Mouse (Mus musculus): ENCODE data around the gene Epha3. TPM values are rescaled to one million over a fixed set of nuclear protein-coding genes. Genes with fewer than 3 reads are reported as not detected.

Gene Epha3
- polyA plus RNA-seq, 1 experiment from 2014 or later = 6.4 TPM

GRCm38 (mm10) chr16:63801436-63801835, 62.5 kb downstream of the Epha3 start:
- Histone ChIP-seq H3K4me1 (replicated peaks; ENCODE audit: control insufficient read depth, insufficient read depth) (no peaks in the 10 kb centered on the region), H3K36me3 (ENCODE audit: control insufficient read depth, insufficient read depth, low read length) (no peaks in the 10 kb centered on the region), H3K27me3 (ENCODE audit: control insufficient read depth, insufficient read depth, low read length) (no peaks in the 10 kb centered on the region), H3K4me3 (ENCODE audit: low read depth, low read length) (no peak overlapping the region), H3K9me3 (ENCODE audit: control insufficient read depth, low read length) (no peaks in the 10 kb centered on the region), H3K9ac (ENCODE audit: low read length) (no peak overlapping the region), H3K4me2 (replicated peaks; ENCODE audit: low read depth) (no peak overlapping the region), H3K27ac (replicated peaks) (no peak overlapping the region)
- DNase-seq (ENCODE audit: low spot score) = no peak
- ATAC-seq (ENCODE audit: low FRiP score, low TSS enrichment) = no peak
- 80% methylated on average over 3 of the region's 3 CpGs for WGBS
- TF ChIP-seq CTCF (IDR thresholded peaks at IDR 0.05; ENCODE audit: low read depth) = no peak
- TF ChIP-seq EP300 (optimal IDR thresholded peaks at IDR 0.05) = no peak

GRCm38 (mm10) chr16:63798341-63798740, 65.6 kb downstream of the Epha3 start:
- ATAC-seq (ENCODE audit: low FRiP score, low TSS enrichment) = no peak
- 42% methylated on average over 2 of the region's 2 CpGs for WGBS
- no peak overlapping the region for H3K4me2 ChIP-seq (replicated peaks; ENCODE audit: low read depth)

GRCm38 (mm10) chr16:63794292-63794691, 69.7 kb downstream of the Epha3 start:
- ATAC-seq (ENCODE audit: low FRiP score, low TSS enrichment) = no peak
- no peak overlapping the region for H3K27ac ChIP-seq (replicated peaks)
- H3K4me2 ChIP-seq (replicated peaks; ENCODE audit: low read depth) = no peak overlapping the region

More at GRCm38 (mm10) chr16:63798341-63798740, 65.6 kb downstream of the Epha3 start:
- DNase-seq (ENCODE audit: low spot score) = no peak
- H3K27ac ChIP-seq (replicated peaks) = no peak overlapping the region
- no peak for TF ChIP-seq CTCF (IDR thresholded peaks at IDR 0.05; ENCODE audit: low read depth)
- TF ChIP-seq EP300 (optimal IDR thresholded peaks at IDR 0.05) = no peak
- no peak overlapping the region for H3K4me3 ChIP-seq (ENCODE audit: low read depth, low read length)
- no peaks in the 10 kb centered on the region for H3K9me3 ChIP-seq (ENCODE audit: control insufficient read depth, low read length)
- H3K36me3 ChIP-seq (ENCODE audit: control insufficient read depth, insufficient read depth, low read length) = no peaks in the 10 kb centered on the region
- H3K4me1 ChIP-seq (replicated peaks; ENCODE audit: control insufficient read depth, insufficient read depth) = no peaks in the 10 kb centered on the region
- no peaks in the 10 kb centered on the region for H3K27me3 ChIP-seq (ENCODE audit: control insufficient read depth, insufficient read depth, low read length)
- no peak overlapping the region for H3K9ac ChIP-seq (ENCODE audit: low read length)

GRCm38 (mm10) chr16:63793805-63794204, 70.2 kb downstream of the Epha3 start:
- no peak overlapping the region for H3K4me2 ChIP-seq (replicated peaks; ENCODE audit: low read depth)
- H3K4me3 ChIP-seq (ENCODE audit: low read depth, low read length) = no peak overlapping the region
- WGBS = 30% methylated on average over 1 of the region's 1 CpGs
- DNase-seq (ENCODE audit: low spot score) = no peak
- no peak overlapping the region for H3K9ac ChIP-seq (ENCODE audit: low read length)
- TF ChIP-seq EP300 (optimal IDR thresholded peaks at IDR 0.05) (no peak), CTCF (IDR thresholded peaks at IDR 0.05; ENCODE audit: low read depth) (no peak)
- H3K36me3 ChIP-seq (ENCODE audit: control insufficient read depth, insufficient read depth, low read length) = no peaks in the 10 kb centered on the region
- ATAC-seq (ENCODE audit: low FRiP score, low TSS enrichment) = no peak
- no peaks in the 10 kb centered on the region for H3K4me1 ChIP-seq (replicated peaks; ENCODE audit: control insufficient read depth, insufficient read depth)
- H3K9me3 ChIP-seq (ENCODE audit: control insufficient read depth, low read length) = no peaks in the 10 kb centered on the region
- no peak overlapping the region for H3K27ac ChIP-seq (replicated peaks)
- H3K27me3 ChIP-seq (ENCODE audit: control insufficient read depth, insufficient read depth, low read length) = no peaks in the 10 kb centered on the region

More at GRCm38 (mm10) chr16:63794292-63794691, 69.7 kb downstream of the Epha3 start:
- no peak for TF ChIP-seq CTCF (IDR thresholded peaks at IDR 0.05; ENCODE audit: low read depth)
- TF ChIP-seq EP300 (optimal IDR thresholded peaks at IDR 0.05) = no peak
- Histone ChIP-seq H3K9me3 (ENCODE audit: control insufficient read depth, low read length) (no peaks in the 10 kb centered on the region), H3K9ac (ENCODE audit: low read length) (no peak overlapping the region), H3K4me3 (ENCODE audit: low read depth, low read length) (no peak overlapping the region), H3K27me3 (ENCODE audit: control insufficient read depth, insufficient read depth, low read length) (no peaks in the 10 kb centered on the region), H3K36me3 (ENCODE audit: control insufficient read depth, insufficient read depth, low read length) (no peaks in the 10 kb centered on the region), H3K4me1 (replicated peaks; ENCODE audit: control insufficient read depth, insufficient read depth) (no peaks in the 10 kb centered on the region)
- 56% methylated on average over 5 of the region's 5 CpGs for WGBS
- no peak for DNase-seq (ENCODE audit: low spot score)

GRCm38 (mm10) chr16:63792084-63792483, 71.9 kb downstream of the Epha3 start:
- no peaks in the 10 kb centered on the region for H3K36me3 ChIP-seq (ENCODE audit: control insufficient read depth, insufficient read depth, low read length)
- WGBS = 29% methylated on average over 2 of the region's 2 CpGs
- no peak for ATAC-seq (ENCODE audit: low FRiP score, low TSS enrichment)
- TF ChIP-seq CTCF (IDR thresholded peaks at IDR 0.05; ENCODE audit: low read depth) (no peak), EP300 (optimal IDR thresholded peaks at IDR 0.05) (no peak)
- DNase-seq (ENCODE audit: low spot score) = no peak
- H3K27me3 ChIP-seq (ENCODE audit: control insufficient read depth, insufficient read depth, low read length) = no peaks in the 10 kb centered on the region
- H3K9ac ChIP-seq (ENCODE audit: low read length) = no peak overlapping the region
- no peak overlapping the region for H3K4me3 ChIP-seq (ENCODE audit: low read depth, low read length)
- no peaks in the 10 kb centered on the region for H3K9me3 ChIP-seq (ENCODE audit: control insufficient read depth, low read length)
- H3K27ac ChIP-seq (replicated peaks) = no peak overlapping the region
- H3K4me1 ChIP-seq (replicated peaks; ENCODE audit: control insufficient read depth, insufficient read depth) = no peaks in the 10 kb centered on the region
- no peak overlapping the region for H3K4me2 ChIP-seq (replicated peaks; ENCODE audit: low read depth)

GRCm38 (mm10) chr16:63783544-63783943, 80.4 kb downstream of the Epha3 start:
- H3K27me3 ChIP-seq (ENCODE audit: control insufficient read depth, insufficient read depth, low read length) = no peaks in the 10 kb centered on the region
- H3K4me2 ChIP-seq (replicated peaks; ENCODE audit: low read depth) = no peak overlapping the region
- H3K4me3 ChIP-seq (ENCODE audit: low read depth, low read length) = no peak overlapping the region
- H3K27ac ChIP-seq (replicated peaks) = no peak overlapping the region
- no peaks in the 10 kb centered on the region for H3K4me1 ChIP-seq (replicated peaks; ENCODE audit: control insufficient read depth, insufficient read depth)
- H3K9me3 ChIP-seq (ENCODE audit: control insufficient read depth, low read length) = no peaks in the 10 kb centered on the region
- no peak overlapping the region for H3K9ac ChIP-seq (ENCODE audit: low read length)
- WGBS = 57% methylated on average over 7 of the region's 7 CpGs
- ATAC-seq (ENCODE audit: low FRiP score, low TSS enrichment) (no peak), DNase-seq (ENCODE audit: low spot score) (no peak)
- TF ChIP-seq CTCF (IDR thresholded peaks at IDR 0.05; ENCODE audit: low read depth) (no peak), EP300 (optimal IDR thresholded peaks at IDR 0.05) (no peak)
- no peaks in the 10 kb centered on the region for H3K36me3 ChIP-seq (ENCODE audit: control insufficient read depth, insufficient read depth, low read length)

Measured in stomach, postnatal 0 days (tissue).